Mouse (Mus musculus): ENCODE measurements around the gene Nrxn3.
A peak's percentile ranks its signal among the peaks of the same experiment; 100 is the strongest.

Gene Nrxn3

GRCm38 (mm10) chr12:89073167-89073743 lies 350.6 kb downstream of the Nrxn3 start:
- DNase-seq, result no peak

- no peak for DNase-seq
Measured at GRCm38 (mm10) chr12:89074551-89075295, 352.0 kb downstream of the Nrxn3 start.

GRCm38 (mm10) chr12:89093806-89094479 lies 371.3 kb downstream of the Nrxn3 start:
- no peak for DNase-seq

- DNase-seq, result no peak
Measured at GRCm38 (mm10) chr12:89097561-89097960, 374.9 kb downstream of the Nrxn3 start.

- DNase-seq, result peak; percentile 80
Measured at GRCm38 (mm10) chr12:89106029-89106733, 383.5 kb downstream of the Nrxn3 start.

- DNase-seq, result peak; percentile 7
Measured at GRCm38 (mm10) chr12:89106881-89107584, 384.4 kb downstream of the Nrxn3 start.

GRCm38 (mm10) chr12:89109779-89110335 lies 387.2 kb downstream of the Nrxn3 start:
- no peak for DNase-seq

- DNase-seq, result no peak
Measured at GRCm38 (mm10) chr12:89128602-89129001, 405.9 kb downstream of the Nrxn3 start.

- DNase-seq, result no peak
Measured at GRCm38 (mm10) chr12:89129139-89129907, 406.6 kb downstream of the Nrxn3 start.

GRCm38 (mm10) chr12:89134333-89134732 lies 411.7 kb downstream of the Nrxn3 start:
- peak; percentile 17 for DNase-seq

GRCm38 (mm10) chr12:89134774-89135307 lies 412.2 kb downstream of the Nrxn3 start:
- DNase-seq, result no peak

GRCm38 (mm10) chr12:89148974-89149411 lies 426.3 kb downstream of the Nrxn3 start:
- no peak for DNase-seq

GRCm38 (mm10) chr12:89149455-89149854 lies 426.8 kb downstream of the Nrxn3 start:
- no peak for DNase-seq

GRCm38 (mm10) chr12:89156086-89156757 lies 433.5 kb downstream of the Nrxn3 start:
- DNase-seq, result no peak

- no peak for DNase-seq
Measured at GRCm38 (mm10) chr12:89159353-89159752, 436.7 kb downstream of the Nrxn3 start.

GRCm38 (mm10) chr12:89174306-89175159 lies 451.9 kb downstream of the Nrxn3 start:
- DNase-seq, result no peak

- DNase-seq, result peak; percentile 32
Measured at GRCm38 (mm10) chr12:89179970-89180666, 457.4 kb downstream of the Nrxn3 start.

GRCm38 (mm10) chr12:89181157-89181561 lies 458.5 kb downstream of the Nrxn3 start:
- DNase-seq, result no peak
